In genomic region chr2:10390791-10391190, GRCm38 (mm10) we compare ENCODE assay signal across 16 mouse cellular contexts.
"Had no signal": no experiment of that assay in that cellular context is flagged by ENCODE, and none has a peak within 500 bp of the region (broad histone marks: within the 10 kb centered on the region; RNA-seq: fewer than 3 reads in every experiment).

No protein-coding gene starts in this region.

- H3K27ac ChIP-seq: liver, embryonic 13.5 days; liver, embryonic 15.5 days; lung, embryonic 15.5 days; midbrain, embryonic 10.5 days; midbrain, embryonic 12.5 days; neural tube, embryonic 13.5 days; neural tube, embryonic 15.5 days had no signal

- H3K9me3 ChIP-seq: liver, embryonic 13.5 days; liver, embryonic 15.5 days; lung, embryonic 15.5 days; midbrain, embryonic 10.5 days; midbrain, embryonic 12.5 days; neural tube, embryonic 13.5 days; neural tube, embryonic 15.5 days had no signal

- DNase-seq: liver, embryonic 13.5 days; liver, postnatal 0 days; lung, adult 2 months; lung, postnatal 14 days; lung, postnatal 4 days; right cerebral cortex, postnatal 14 days; thymus, adult 18-20 months; thymus, postnatal 14 days; thymus, postnatal 4 days had no signal

- H3K4me3 ChIP-seq: liver, embryonic 13.5 days; liver, embryonic 15.5 days; lung, embryonic 15.5 days; midbrain, embryonic 10.5 days; midbrain, embryonic 12.5 days; myocyte; neural tube, embryonic 13.5 days; neural tube, embryonic 15.5 days had no signal

- H3K4me1 ChIP-seq: liver, embryonic 13.5 days; liver, embryonic 15.5 days; lung, embryonic 15.5 days; midbrain, embryonic 10.5 days; neural tube, embryonic 15.5 days had no signal

- H3K9ac ChIP-seq: liver, embryonic 13.5 days; liver, embryonic 15.5 days; liver, postnatal 0 days; lung, embryonic 15.5 days; midbrain, embryonic 12.5 days; neural tube, embryonic 13.5 days; neural tube, embryonic 15.5 days had no signal

- H3K36me3 ChIP-seq: liver, embryonic 13.5 days; liver, embryonic 15.5 days; lung, embryonic 15.5 days; midbrain, embryonic 10.5 days; midbrain, embryonic 12.5 days; neural tube, embryonic 13.5 days; neural tube, embryonic 15.5 days had no signal

- H3K27me3 ChIP-seq: liver, embryonic 13.5 days; liver, embryonic 15.5 days; lung, embryonic 15.5 days; neural tube, embryonic 13.5 days; neural tube, embryonic 15.5 days had no signal
